Mouse (Mus musculus): ENCODE data around the gene B230104I21Rik.

DNA sequence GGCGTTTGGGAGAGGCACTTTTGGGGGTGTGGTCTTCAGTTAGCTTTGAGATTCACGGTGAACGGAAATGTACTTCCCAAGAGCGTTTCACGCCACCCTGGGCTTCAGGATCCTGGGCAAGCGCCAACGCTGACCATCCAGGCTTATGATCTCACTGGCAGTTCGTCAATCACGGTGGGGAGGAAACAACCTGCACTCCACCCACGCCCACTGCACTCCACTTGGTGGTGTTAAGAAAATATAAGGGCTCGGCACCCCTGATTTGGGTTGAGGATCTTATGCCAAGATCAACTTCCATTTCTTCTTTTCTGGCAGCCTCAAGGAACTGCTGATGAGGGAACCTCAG lies 22.3 kb upstream of the B230104I21Rik start:
- TF ChIP-seq POLR2A (IDR thresholded peaks at IDR 0.05; ENCODE audit: control insufficient read depth, extremely low read depth, insufficient read depth, low read length, poor library complexity) (no peak), CTCF (IDR thresholded peaks at IDR 0.05; ENCODE audit: borderline replicate concordance, control insufficient read depth, extremely low read depth, insufficient read depth, low read length, poor library complexity) (no peak)

Measured in thymus, adult 2 months (tissue).